Mouse (Mus musculus) ES-Bruce4 (cell line): ENCODE measurements around the gene Fbln2.

Source experiments
- CTCF ChIP-seq: IDR thresholded peaks from one replicate; pipeline ENCODE4 v1.8.1; 2011; ENCODE audit warnings: low read depth, low read length
- EP300 ChIP-seq: IDR thresholded peaks from 2 replicates; pipeline ENCODE4 v1.6.1; 2011; ENCODE audit warnings: low read depth, low read length; ENCODE audit not compliant: insufficient read depth
- POLR2A ChIP-seq: IDR thresholded peaks from one replicate; pipeline ENCODE4 v1.8.1; 2011; ENCODE audit warnings: low read length; ENCODE audit not compliant: insufficient read depth

GRCm38 (mm10) chr6:91277549-91277948 lies 65.3 kb downstream of the Fbln2 start:
- TF ChIP-seq POLR2A (no peak), CTCF (peak; percentile 92), EP300 (no peak)
